Mouse (Mus musculus) thymus, adult 2 months (tissue): ENCODE data around the gene Dnah2.
"Not testable (repeated sequence)": the region's sequence is repeated elsewhere in the genome, so short reads cannot be mapped to it uniquely, and the experiment has no call there.

Experiments
- CTCF ChIP-seq: fragments of 200-500 bp; IDR thresholded peaks from 2 replicates; pipeline ENCODE4 v1.5.1; 2012; ENCODE audit warnings: mild to moderate bottlenecking, control low read depth, low read length, moderate library complexity, borderline replicate concordance; ENCODE audit not compliant: control insufficient read depth, poor library complexity, insufficient read depth; ENCODE audit errors: extremely low read depth
- POLR2A ChIP-seq: fragments of 200-500 bp; IDR thresholded peaks from 2 replicates; pipeline ENCODE4 v1.6.1; 2012; ENCODE audit warnings: mild to moderate bottlenecking, low read length, control low read depth, moderate library complexity; ENCODE audit not compliant: control insufficient read depth, poor library complexity, insufficient read depth; ENCODE audit errors: extremely low read depth

GRCm38 (mm10) chr11:69395235-69395633 lies 153.7 kb downstream of the Dnah2 start, which contains the start of the genes Naa38 and Cyb5d1:
- TF ChIP-seq CTCF, POLR2A: not testable (repeated sequence)
